Mouse (Mus musculus): ENCODE results near the gene Spata13.

The Spata13 gene

GRCm38 (mm10) chr14:60682361-60683023 is 48.7 kb downstream of the Spata13 start:
- peak; percentile 42 for DNase-seq

- DNase-seq: no peak
Observed at GRCm38 (mm10) chr14:60683989-60684388, 50.2 kb downstream of the Spata13 start.

- no peak for DNase-seq
Observed at GRCm38 (mm10) chr14:60686733-60687132, 52.9 kb downstream of the Spata13 start.

- DNase-seq: no peak
Observed at GRCm38 (mm10) chr14:60687241-60687640, 53.4 kb downstream of the Spata13 start.

- DNase-seq: peak; percentile 62
Observed at GRCm38 (mm10) chr14:60688509-60689205, 54.9 kb downstream of the Spata13 start.

GRCm38 (mm10) chr14:60689768-60690167 is 56.0 kb downstream of the Spata13 start:
- DNase-seq: no peak

- no peak for DNase-seq
Observed at GRCm38 (mm10) chr14:60690631-60691030, 56.8 kb downstream of the Spata13 start.

- no peak for DNase-seq
Observed at GRCm38 (mm10) chr14:60693122-60693536, 59.3 kb downstream of the Spata13 start.

- no peak for DNase-seq
Observed at GRCm38 (mm10) chr14:60693666-60694065, 59.9 kb downstream of the Spata13 start.

- DNase-seq: peak; percentile 69
Observed at GRCm38 (mm10) chr14:60694215-60694997, 60.6 kb downstream of the Spata13 start.

GRCm38 (mm10) chr14:60697351-60697750 is 63.5 kb downstream of the Spata13 start:
- no peak for DNase-seq

- DNase-seq: no peak
Observed at GRCm38 (mm10) chr14:60698980-60699379, 65.2 kb downstream of the Spata13 start.

GRCm38 (mm10) chr14:60702377-60703140 is 68.8 kb downstream of the Spata13 start:
- DNase-seq: no peak

GRCm38 (mm10) chr14:60704510-60704909 is 70.7 kb downstream of the Spata13 start:
- no peak for DNase-seq

GRCm38 (mm10) chr14:60704961-60705360 is 71.2 kb downstream of the Spata13 start:
- peak; percentile 28 for DNase-seq

- no peak for DNase-seq
Observed at GRCm38 (mm10) chr14:60709192-60709591, 75.4 kb downstream of the Spata13 start.

- DNase-seq: no peak
Observed at GRCm38 (mm10) chr14:60709749-60710148, 75.9 kb downstream of the Spata13 start.

GRCm38 (mm10) chr14:60711161-60711560 is 77.4 kb downstream of the Spata13 start:
- no peak for DNase-seq

GRCm38 (mm10) chr14:60711590-60712288 is 77.9 kb downstream of the Spata13 start:
- DNase-seq: no peak

- DNase-seq: no peak
Observed at GRCm38 (mm10) chr14:60712289-60712830, 78.6 kb downstream of the Spata13 start.

GRCm38 (mm10) chr14:60715686-60716085 is 81.9 kb downstream of the Spata13 start:
- no peak for DNase-seq

GRCm38 (mm10) chr14:60721304-60721703 is 87.5 kb downstream of the Spata13 start:
- no peak for DNase-seq
